Mouse (Mus musculus): ENCODE measurements around the gene Srsf3. TPM values are rescaled to one million over a fixed set of nuclear protein-coding genes. Genes with fewer than 3 reads are reported as not detected.

Gene Srsf3
- total and polyA plus RNA-seq, 2 experiments from 2014 or later: 151 to 238 TPM

GRCm38 (mm10) chr17:29076235-29076634 is 43.8 kb downstream of the Srsf3 start:
- WGBS: 70% methylated on average over 8 of the region's 8 CpGs
- peaks cover 30% of the 10 kb centered on the region for H3K4me1 ChIP-seq (ENCODE audit: control insufficient read depth, insufficient read depth)

GRCm38 (mm10) chr17:29077786-29078509 is 45.5 kb downstream of the Srsf3 start:
- peaks cover 23% of the 10 kb centered on the region for H3K4me1 ChIP-seq (ENCODE audit: control insufficient read depth, insufficient read depth)
- no peak overlapping the region for H3K27ac ChIP-seq (ENCODE audit: low read depth)
- no peaks in the 10 kb centered on the region for H3K9me3 ChIP-seq (replicated peaks; ENCODE audit: control insufficient read depth, low read length)
- peak overlapping the region; percentile 71 for H3K4me2 ChIP-seq (ENCODE audit: low read depth, low read length)
- DNase-seq (ENCODE audit: low spot score) (no peak), ATAC-seq (ENCODE audit: insufficient read depth, low read depth) (no peak)
- no peaks in the 10 kb centered on the region for H3K36me3 ChIP-seq (replicated peaks; ENCODE audit: control insufficient read depth, insufficient read depth, low read length)
- 15% methylated on average over 14 of the region's 14 CpGs for WGBS
- no peaks in the 10 kb centered on the region for H3K27me3 ChIP-seq (ENCODE audit: control insufficient read depth, insufficient read depth, low read length)
- peak overlapping the region; percentile 40 for H3K4me3 ChIP-seq (ENCODE audit: low read depth, low read length)
- peak overlapping the region; percentile 28; the same call in 1 of the 2 replicates for H3K9ac ChIP-seq (replicated peaks; ENCODE audit: low read depth, low read length)
- TF ChIP-seq CTCF (IDR thresholded peaks at IDR 0.05; ENCODE audit: low read depth) (no peak), EP300 (IDR thresholded peaks at IDR 0.05; ENCODE audit: low read depth) (no peak)

More at GRCm38 (mm10) chr17:29076235-29076634, 43.8 kb downstream of the Srsf3 start:
- DNase-seq (ENCODE audit: low spot score) (no peak), ATAC-seq (ENCODE audit: insufficient read depth, low read depth) (no peak)
- H3K4me3 ChIP-seq (ENCODE audit: low read depth, low read length): no peak overlapping the region
- no peaks in the 10 kb centered on the region for H3K27me3 ChIP-seq (ENCODE audit: control insufficient read depth, insufficient read depth, low read length)
- H3K36me3 ChIP-seq (replicated peaks; ENCODE audit: control insufficient read depth, insufficient read depth, low read length): no peaks in the 10 kb centered on the region
- H3K9ac ChIP-seq (replicated peaks; ENCODE audit: low read depth, low read length): no peak overlapping the region
- H3K9me3 ChIP-seq (replicated peaks; ENCODE audit: control insufficient read depth, low read length): no peaks in the 10 kb centered on the region
- TF ChIP-seq EP300 (IDR thresholded peaks at IDR 0.05; ENCODE audit: low read depth) (no peak), CTCF (IDR thresholded peaks at IDR 0.05; ENCODE audit: low read depth) (no peak)
- H3K27ac ChIP-seq (ENCODE audit: low read depth): no peak overlapping the region
- no peak overlapping the region for H3K4me2 ChIP-seq (ENCODE audit: low read depth, low read length)

GRCm38 (mm10) chr17:29078519-29079383 is 46.3 kb downstream of the Srsf3 start:
- Histone ChIP-seq H3K4me3 (ENCODE audit: low read depth, low read length) (peak overlapping the region; percentile 40), H3K4me2 (ENCODE audit: low read depth, low read length) (peak overlapping the region; percentile 71), H3K4me1 (ENCODE audit: control insufficient read depth, insufficient read depth) (peaks cover 19% of the 10 kb centered on the region), H3K27ac (ENCODE audit: low read depth) (peak overlapping the region; percentile 67), H3K9ac (replicated peaks; ENCODE audit: low read depth, low read length) (peak overlapping the region; percentile 28; the same call in 1 of the 2 replicates), H3K36me3 (replicated peaks; ENCODE audit: control insufficient read depth, insufficient read depth, low read length) (no peaks in the 10 kb centered on the region), H3K9me3 (replicated peaks; ENCODE audit: control insufficient read depth, low read length) (no peaks in the 10 kb centered on the region), H3K27me3 (ENCODE audit: control insufficient read depth, insufficient read depth, low read length) (no peaks in the 10 kb centered on the region)
- WGBS: 6% methylated on average over 25 of the region's 25 CpGs
- TF ChIP-seq CTCF (IDR thresholded peaks at IDR 0.05; ENCODE audit: low read depth) (no peak), EP300 (IDR thresholded peaks at IDR 0.05; ENCODE audit: low read depth) (no peak)
- ATAC-seq (ENCODE audit: insufficient read depth, low read depth): peak; percentile 67
- DNase-seq (ENCODE audit: low spot score): peak; percentile 67

GRCm38 (mm10) chr17:29080758-29081617 is 48.6 kb downstream of the Srsf3 start:
- DNase-seq (ENCODE audit: low spot score): no peak
- WGBS: 19% methylated on average over 22 of the region's 23 CpGs
- Histone ChIP-seq H3K27me3 (ENCODE audit: control insufficient read depth, insufficient read depth, low read length) (no peaks in the 10 kb centered on the region), H3K4me2 (ENCODE audit: low read depth, low read length) (peak overlapping the region; percentile 38; the same call in 1 of the 2 replicates), H3K4me1 (ENCODE audit: control insufficient read depth, insufficient read depth) (peaks cover 19% of the 10 kb centered on the region), H3K9ac (replicated peaks; ENCODE audit: low read depth, low read length) (no peak overlapping the region), H3K4me3 (ENCODE audit: low read depth, low read length) (no peak overlapping the region), H3K27ac (ENCODE audit: low read depth) (no peak overlapping the region), H3K9me3 (replicated peaks; ENCODE audit: control insufficient read depth, low read length) (no peaks in the 10 kb centered on the region), H3K36me3 (replicated peaks; ENCODE audit: control insufficient read depth, insufficient read depth, low read length) (no peaks in the 10 kb centered on the region)
- TF ChIP-seq CTCF (IDR thresholded peaks at IDR 0.05; ENCODE audit: low read depth) (no peak), EP300 (IDR thresholded peaks at IDR 0.05; ENCODE audit: low read depth) (no peak)
- ATAC-seq (ENCODE audit: insufficient read depth, low read depth): no peak
